Mouse (Mus musculus) gastrocnemius, adult 2 months (tissue): ENCODE results near the gene Gm36028. TPM values are rescaled to one million over a fixed set of nuclear protein-coding genes. Genes with fewer than 3 reads are reported as not detected.

Experiments used
- DNase-seq: peaks from one replicate; pipeline ENCODE4 v3.0.0; 2022
- H3K27ac ChIP-seq: fragments of 200-600 bp; 2 replicates; pipeline ENCODE4 v1.8.1; 2022; ENCODE audit warnings: mild to moderate bottlenecking
- H3K4me3 ChIP-seq: fragments of 200-600 bp; 2 replicates; pipeline ENCODE4 v1.8.1; 2022; ENCODE audit warnings: mild to moderate bottlenecking, moderate library complexity
- CTCF ChIP-seq: fragments of 200-600 bp; IDR thresholded peaks from 2 replicates; pipeline ENCODE4 v1.8.1; 2022; ENCODE audit warnings: antibody characterized with exemption, mild to moderate bottlenecking, moderate library complexity
- intact Hi-C: fragments of 180-260 bp; cut with DNase I; formaldehyde crosslinking; loops from one replicate; pipeline ENCODE4 v1.15.1; 2025
- total RNA-seq, 2 experiments: library from RNA; stranded (reverse); gene quantifications; 2 replicates each; pipeline ENCODE4 v1.2.3; 2021

The Gm36028 gene
- total RNA-seq, 2 experiments from 2014 or later: not detected

DNA sequence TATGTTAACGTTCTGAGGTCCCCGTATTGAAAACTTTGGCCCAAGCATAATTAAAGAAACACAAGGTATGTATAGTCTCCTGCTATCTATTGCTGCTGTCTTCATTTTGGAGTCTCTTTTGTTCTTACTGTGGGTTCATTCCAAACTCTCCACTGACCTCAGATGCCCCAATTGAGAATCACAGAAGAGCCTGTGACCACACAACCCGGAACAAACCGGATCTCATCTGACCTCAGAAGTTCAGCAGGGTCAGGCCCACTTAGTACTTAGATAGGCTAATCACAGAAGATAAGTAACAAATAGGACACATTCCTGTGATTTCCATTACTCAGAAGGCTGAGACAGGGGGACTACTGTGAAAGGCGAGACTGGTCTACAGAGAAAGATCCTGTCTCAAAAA lies 6.4 kb downstream of the Gm36028 start:
- DNase-seq: no peak
- H3K27ac ChIP-seq: no peak overlapping the region
- no peak overlapping the region for H3K4me3 ChIP-seq
- intact Hi-C loops: no loop called here
- TF ChIP-seq CTCF: no peak

DNA sequence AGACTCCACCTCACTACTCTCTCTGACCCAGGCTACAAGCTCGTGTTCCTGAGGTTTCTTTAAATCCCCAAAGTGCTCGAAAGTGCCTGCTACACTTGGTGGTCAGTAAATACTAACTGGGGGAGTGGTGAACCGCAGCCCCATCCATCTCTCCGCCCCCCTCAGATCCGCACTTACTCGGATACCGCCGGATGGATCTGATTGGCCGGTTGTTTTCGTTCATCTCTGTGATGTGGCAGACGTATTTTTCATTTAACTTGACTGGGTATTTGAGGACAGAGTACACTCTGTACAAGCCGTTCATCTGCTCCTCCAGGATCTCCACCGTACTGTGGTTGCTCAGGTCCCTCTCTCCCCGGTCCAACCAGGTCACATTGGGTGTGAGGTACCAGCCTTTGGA lies 6.9 kb downstream of the Gm36028 start:
- no peak overlapping the region for H3K4me3 ChIP-seq
- no peak for DNase-seq
- intact Hi-C loops: no loop called here
- no peak overlapping the region for H3K27ac ChIP-seq
- TF ChIP-seq CTCF: no peak

DNA sequence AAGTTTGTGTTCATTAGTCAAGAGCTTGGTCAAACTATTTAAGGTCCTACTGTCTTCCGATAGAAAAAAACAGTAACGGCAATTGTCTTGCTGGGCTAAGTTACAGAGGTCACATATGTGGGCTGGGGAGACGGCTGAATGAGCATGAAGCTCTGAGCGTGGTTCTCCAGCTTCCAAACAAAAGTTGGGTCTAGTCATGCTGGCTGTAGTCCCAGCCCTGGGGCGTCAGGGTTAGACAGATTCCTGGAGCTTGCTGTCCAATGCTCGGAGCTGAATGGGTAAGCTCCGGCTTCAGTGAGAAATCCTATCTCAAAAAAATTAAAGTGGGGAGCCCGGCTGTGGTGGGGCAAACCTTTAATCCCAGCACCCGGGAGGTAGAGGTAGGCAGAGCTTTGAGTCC lies 7.7 kb downstream of the Gm36028 start:
- DNase-seq: no peak
- Histone ChIP-seq H3K27ac (no peak overlapping the region), H3K4me3 (no peak overlapping the region)
- no peak for TF ChIP-seq CTCF
- intact Hi-C loops: no loop called here

DNA sequence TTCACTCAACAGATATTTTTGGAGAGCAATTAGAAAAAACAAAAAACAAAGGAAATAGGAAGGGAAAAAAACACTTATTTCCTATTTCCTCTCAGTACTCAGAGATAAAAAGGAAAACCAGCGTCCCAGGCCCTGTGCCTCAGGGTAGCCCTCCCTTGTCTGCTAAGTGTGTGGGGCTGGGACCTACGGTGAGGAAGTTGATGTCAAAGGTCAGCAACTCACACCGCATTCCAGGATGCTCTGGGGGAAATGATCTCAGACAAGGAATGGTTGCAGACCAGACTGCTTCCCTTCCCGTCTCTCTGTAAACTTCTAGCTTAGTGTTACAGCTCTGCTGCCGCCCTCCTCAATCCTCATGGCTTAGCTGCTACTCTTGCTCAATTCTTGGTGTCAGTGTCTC lies 9.6 kb downstream of the Gm36028 start:
- intact Hi-C loops: no loop called here
- Histone ChIP-seq H3K4me3 (no peak overlapping the region), H3K27ac (peak overlapping the region; percentile 65)
- TF ChIP-seq CTCF: no peak
- no peak for DNase-seq

DNA sequence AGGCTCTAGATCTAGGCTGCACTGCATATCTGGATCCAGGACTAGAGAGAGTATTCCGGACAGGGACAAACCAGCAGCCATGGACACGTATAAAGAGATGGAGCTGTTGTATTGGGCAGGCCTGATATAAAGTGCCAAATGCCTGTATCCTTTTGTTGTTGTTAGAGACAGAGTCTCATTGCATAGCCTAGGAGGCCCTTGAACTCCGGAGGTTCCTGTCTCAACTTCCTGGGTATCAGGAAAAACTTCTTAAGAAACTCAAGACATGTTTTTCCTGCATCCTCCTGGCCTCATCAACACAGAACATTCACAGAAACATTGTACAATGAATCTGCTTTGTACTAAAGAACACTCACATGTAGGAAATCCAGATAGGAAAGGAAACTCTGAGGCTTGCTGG lies 13.9 kb downstream of the Gm36028 start:
- H3K27ac ChIP-seq: no peak overlapping the region
- no peak for DNase-seq
- no peak for TF ChIP-seq CTCF
- intact Hi-C loops: no loop called here
- no peak overlapping the region for H3K4me3 ChIP-seq

DNA sequence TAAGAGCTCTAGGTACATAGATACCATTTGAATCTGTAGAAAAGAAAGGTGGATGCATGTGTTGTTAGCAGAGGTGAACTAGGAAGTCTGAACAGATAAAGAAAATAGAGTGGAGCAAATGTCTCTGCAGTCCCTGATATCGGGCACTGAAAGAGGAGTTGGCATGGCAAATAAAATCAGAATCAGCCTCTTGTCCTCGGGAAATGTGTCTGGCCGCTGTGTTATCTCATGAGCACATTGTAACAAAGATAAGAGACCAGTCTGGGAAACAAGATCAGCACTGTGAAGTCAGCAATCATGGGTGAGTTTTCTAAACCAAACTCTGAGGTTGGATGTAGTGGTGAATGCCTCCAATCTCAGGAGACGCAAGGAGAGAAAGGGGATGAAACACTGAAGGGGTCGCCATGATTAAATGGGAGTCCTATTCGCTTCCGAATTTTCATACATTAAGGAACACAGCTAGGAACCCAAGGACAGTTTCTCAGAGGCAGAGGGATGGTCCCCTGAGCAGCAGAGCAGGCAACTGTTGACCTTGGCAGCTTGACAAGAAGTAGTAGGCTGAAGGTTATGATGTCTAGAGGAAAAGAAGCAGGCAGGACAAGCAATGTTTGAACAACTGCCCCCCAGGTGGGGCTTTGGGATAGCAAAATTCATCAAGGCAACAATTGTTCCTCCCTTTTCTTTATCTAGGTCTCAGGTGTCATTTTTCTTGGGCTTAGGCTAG lies 15.6 kb downstream of the Gm36028 start:
- TF ChIP-seq CTCF: no peak
- no peak overlapping the region for H3K4me3 ChIP-seq
- no peak for DNase-seq
- intact Hi-C loops: no loop called here
- no peak overlapping the region for H3K27ac ChIP-seq

DNA sequence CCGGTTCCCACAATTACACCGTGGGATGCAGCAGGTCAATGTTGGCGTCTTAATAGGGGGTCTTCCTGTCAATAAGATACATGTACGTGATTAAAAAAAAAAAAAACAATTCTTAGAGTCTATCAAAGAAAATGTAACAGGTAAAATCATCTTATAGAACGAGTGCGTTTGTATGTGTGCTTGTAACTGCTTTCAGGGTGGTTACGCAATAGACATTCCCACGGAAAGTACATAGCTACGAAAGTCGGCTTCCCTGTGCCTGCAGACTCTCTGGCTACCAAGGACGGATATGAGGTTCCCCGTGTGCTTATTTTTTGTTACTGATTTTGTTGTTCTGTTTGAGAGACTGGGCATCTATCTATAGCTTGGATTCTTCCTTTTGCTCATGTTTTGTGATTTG lies 17.2 kb downstream of the Gm36028 start:
- H3K4me3 ChIP-seq: no peak overlapping the region
- no peak for DNase-seq
- intact Hi-C loops: no loop called here
- no peak for TF ChIP-seq CTCF
- no peak overlapping the region for H3K27ac ChIP-seq

DNA sequence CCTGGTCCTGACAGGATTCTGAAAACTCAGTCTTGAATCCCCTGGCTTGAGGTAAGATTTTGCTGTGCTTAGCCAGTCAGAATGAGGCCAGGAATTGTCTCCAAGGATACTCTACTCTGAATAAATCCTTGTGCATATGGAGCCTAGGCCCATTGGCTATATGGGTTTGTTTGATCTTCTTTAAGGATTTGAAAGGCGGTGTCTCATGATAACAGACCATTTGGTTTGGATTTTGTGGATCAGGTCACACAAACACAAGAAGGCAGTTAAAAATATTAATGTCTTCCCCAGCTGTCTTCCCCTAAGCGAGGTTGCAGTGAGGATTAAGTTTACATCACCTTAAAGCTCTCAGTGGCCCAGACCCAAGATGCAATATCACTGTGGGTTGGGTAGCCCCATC lies 18.5 kb downstream of the Gm36028 start:
- TF ChIP-seq CTCF: no peak
- Histone ChIP-seq H3K27ac (no peak overlapping the region), H3K4me3 (no peak overlapping the region)
- no peak for DNase-seq
- intact Hi-C loops: no loop called here

DNA sequence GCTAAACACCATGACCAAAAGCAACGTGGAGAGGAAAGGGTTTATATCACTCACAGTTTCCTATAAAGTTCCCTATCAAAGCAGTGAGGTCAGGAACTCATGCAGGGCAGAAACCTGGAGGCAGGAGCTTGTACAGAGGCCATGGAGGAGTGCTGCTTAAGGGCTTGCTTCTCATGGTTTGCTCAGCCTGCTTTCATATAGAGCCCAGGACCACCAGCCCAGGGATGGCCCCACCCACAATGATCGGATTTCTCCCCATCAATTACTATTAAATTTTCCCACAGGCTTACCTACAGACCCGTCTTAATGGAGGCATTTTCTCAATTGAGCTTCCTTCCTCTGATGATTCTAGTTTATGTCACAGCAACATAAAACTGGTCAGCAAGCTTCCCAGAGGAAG lies 23.4 kb downstream of the Gm36028 start:
- no peak for TF ChIP-seq CTCF
- no peak for DNase-seq
- no peak overlapping the region for H3K4me3 ChIP-seq
- intact Hi-C loops: no loop called here
- H3K27ac ChIP-seq: no peak overlapping the region

DNA sequence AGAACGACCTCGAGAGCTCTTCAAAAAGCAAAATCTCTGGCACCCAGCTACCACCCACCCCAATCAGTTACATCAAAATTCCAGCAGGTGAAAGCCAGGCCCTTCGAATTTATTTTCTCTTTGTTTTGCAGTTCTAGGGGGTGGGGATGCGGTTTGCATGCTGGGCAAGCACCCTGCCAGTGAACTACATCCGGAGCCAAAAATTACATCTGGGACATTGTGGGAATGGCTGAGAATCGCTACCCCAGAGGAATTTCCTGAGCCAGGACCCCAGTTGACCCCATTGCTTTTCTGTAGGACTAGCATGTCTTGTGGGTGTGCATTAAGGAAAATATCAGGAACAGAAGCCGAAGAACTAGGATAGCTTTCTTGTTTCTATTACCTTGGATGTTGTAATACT lies 29.9 kb downstream of the Gm36028 start:
- peak; percentile 32 for DNase-seq
- H3K4me3 ChIP-seq: no peak overlapping the region
- H3K27ac ChIP-seq: no peak overlapping the region; the same call in 1 of the 2 replicates
- peak; percentile 6; the same call in 1 of the 2 replicates for TF ChIP-seq CTCF
- intact Hi-C loops: no loop called here

DNA sequence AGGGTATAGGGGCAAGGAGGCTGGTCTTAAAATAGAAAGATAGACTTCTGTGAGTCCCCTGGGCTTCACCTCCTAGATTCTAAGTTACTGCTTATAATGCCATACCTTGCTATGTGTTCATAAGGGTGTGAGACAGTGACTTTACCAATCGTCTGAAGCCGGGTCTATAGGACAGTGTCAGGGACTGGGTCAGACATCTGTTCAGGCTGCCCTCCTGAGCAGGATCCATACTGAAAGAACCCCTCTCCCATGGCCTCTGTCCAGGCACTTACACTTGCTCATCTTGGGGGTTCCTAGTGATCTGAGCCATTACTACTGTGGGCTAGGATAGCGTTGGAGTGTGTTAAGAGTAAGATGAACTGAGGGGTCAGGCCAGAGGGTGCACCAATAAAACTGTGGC lies 34.7 kb downstream of the Gm36028 start:
- Histone ChIP-seq H3K4me3 (no peak overlapping the region), H3K27ac (no peak overlapping the region)
- no peak for TF ChIP-seq CTCF
- no peak for DNase-seq
- intact Hi-C loops: no loop called here

DNA sequence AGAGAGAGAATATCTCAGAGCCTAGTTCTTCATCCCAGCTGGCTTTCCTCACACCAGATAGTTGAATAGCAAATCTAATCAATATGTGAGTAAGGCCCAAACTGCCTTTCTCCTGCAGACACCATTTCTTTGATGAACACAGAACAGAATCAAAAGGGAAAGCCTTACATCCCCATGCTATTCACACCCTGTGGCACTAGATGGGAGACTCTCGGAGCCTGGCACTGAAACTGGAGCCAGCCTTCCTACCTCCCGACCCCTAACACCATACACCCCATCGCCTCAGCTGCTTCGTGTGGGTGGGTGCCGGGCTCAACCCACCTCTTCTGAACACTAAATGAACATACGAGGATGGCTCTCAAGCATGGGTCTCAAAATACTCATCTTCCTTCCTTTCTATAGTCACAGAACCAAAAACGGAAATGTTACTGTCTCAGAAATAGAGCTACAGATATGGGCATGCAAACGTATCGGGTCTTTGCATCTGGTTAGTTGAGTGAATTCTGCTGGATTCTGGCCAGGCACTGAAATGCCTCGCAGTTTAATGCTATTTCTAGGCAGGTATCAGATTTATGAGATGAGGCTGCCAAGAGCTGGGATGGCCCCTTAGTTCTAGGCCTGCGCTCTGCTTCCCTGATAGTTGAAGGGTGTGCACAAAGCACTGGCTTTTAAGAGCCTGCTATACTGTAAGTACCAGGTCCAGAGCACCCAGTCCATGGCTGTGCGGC lies 36.0 kb downstream of the Gm36028 start:
- TF ChIP-seq CTCF: no peak
- DNase-seq: no peak
- Histone ChIP-seq H3K4me3 (no peak overlapping the region), H3K27ac (no peak overlapping the region)
- intact Hi-C loops: no loop called here

DNA sequence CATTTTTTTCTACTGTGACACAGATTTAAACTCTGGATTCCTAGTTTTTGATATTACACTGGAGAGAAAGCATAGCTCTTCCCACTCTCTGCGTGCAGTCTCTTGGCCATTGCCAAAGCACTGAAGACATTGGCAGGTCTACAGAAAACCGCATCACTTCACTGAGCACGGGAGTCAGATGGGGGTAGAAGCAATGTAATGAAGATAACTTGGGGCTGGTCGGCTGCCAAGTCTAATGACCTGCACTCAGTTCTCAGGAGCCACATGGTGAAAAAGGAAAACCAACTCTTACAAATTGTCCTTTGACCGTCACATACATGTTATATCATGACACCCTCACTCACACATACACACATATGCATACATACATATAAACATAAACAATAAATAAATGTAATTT lies 37.0 kb downstream of the Gm36028 start:
- Histone ChIP-seq H3K4me3 (no peak overlapping the region), H3K27ac (no peak overlapping the region)
- TF ChIP-seq CTCF: no peak
- intact Hi-C loops: no loop called here
- no peak for DNase-seq

DNA sequence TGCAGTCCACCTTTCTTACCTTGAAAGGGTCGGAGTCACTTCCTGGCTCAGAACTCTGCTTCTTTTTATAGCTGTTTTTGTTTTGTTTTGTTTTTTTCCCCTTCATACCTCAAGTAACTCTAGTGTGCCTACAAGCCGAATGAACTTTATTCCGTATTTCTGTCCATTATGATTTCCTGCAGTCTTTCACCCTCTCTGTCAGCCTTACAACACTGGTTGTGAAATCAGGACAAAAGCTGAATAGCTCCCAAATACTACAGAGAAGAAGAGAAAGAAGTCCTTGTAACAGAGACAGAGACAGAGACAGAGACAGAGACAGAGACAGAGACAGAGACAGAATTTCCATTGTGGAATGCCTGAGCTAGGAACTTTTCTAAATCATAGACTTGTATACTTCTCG lies 43.0 kb downstream of the Gm36028 start:
- no peak overlapping the region for H3K4me3 ChIP-seq
- intact Hi-C loops: loop anchor here (5.0 kb wide), 1 partner anchor 49 kb away; the partner anchor contains the start of gene Lrrc58
- TF ChIP-seq CTCF: no peak
- H3K27ac ChIP-seq: no peak overlapping the region
- DNase-seq: no peak
